Mouse (Mus musculus): ENCODE data around the gene Cdk5. TPM values are rescaled to one million over a fixed set of nuclear protein-coding genes. Genes with fewer than 3 reads are reported as not detected.

The Cdk5 gene
- 10 to 100 TPM; 22.4 to 26.1 TPM for total RNA-seq (2021)

- peak; percentile 98 for DNase-seq
Observed at GRCm38 (mm10) chr5:24423129-24424003, at the start of gene Cdk5, which contains the start of gene Slc4a2. Gene Cdk5, minus strand, starts transcription at chr5:24423530. Gene Slc4a2, plus strand, starts transcription at chr5:24423837.

- peak; percentile 86 for DNase-seq
Observed at GRCm38 (mm10) chr5:24470600-24470999, 47.3 kb upstream of the Cdk5 start.

GRCm38 (mm10) chr5:24466762-24467161 is 43.4 kb upstream of the Cdk5 start:
- no peak for DNase-seq

- DNase-seq: no peak
Observed at GRCm38 (mm10) chr5:24455613-24456012, 32.3 kb upstream of the Cdk5 start.

- no peak for DNase-seq
Observed at GRCm38 (mm10) chr5:24455076-24455475, 31.7 kb upstream of the Cdk5 start.

- no peak for DNase-seq
Observed at GRCm38 (mm10) chr5:24453985-24454303, 30.6 kb upstream of the Cdk5 start.

GRCm38 (mm10) chr5:24453283-24453984 is 30.1 kb upstream of the Cdk5 start:
- no peak for DNase-seq

GRCm38 (mm10) chr5:24452691-24453233 is 29.4 kb upstream of the Cdk5 start:
- peak; percentile 42 for DNase-seq

GRCm38 (mm10) chr5:24452030-24452690 is 28.8 kb upstream of the Cdk5 start, which contains the start of gene Agap3:
Gene Agap3, plus strand, starts transcription at chr5:24452177.
- peak; percentile 50 for DNase-seq

- peak; percentile 88 for DNase-seq
Observed at GRCm38 (mm10) chr5:24451264-24452029, 28.1 kb upstream of the Cdk5 start.

- DNase-seq: peak; percentile 80
Observed at GRCm38 (mm10) chr5:24447624-24448298, 24.4 kb upstream of the Cdk5 start, which contains the start of gene Tmub1. Gene Tmub1, minus strand, starts transcription at chr5:24447854.

- no peak for DNase-seq
Observed at GRCm38 (mm10) chr5:24446630-24447029, 23.3 kb upstream of the Cdk5 start.

- no peak for DNase-seq
Observed at GRCm38 (mm10) chr5:24445428-24446080, 22.2 kb upstream of the Cdk5 start.

- peak; percentile 96 for DNase-seq
Observed at GRCm38 (mm10) chr5:24444746-24445427, 21.6 kb upstream of the Cdk5 start, which contains the start of gene Fastk. Gene Fastk, minus strand, starts transcription at chr5:24445287.

GRCm38 (mm10) chr5:24443927-24444326 is 20.6 kb upstream of the Cdk5 start:
- DNase-seq: no peak

GRCm38 (mm10) chr5:24443204-24443603 is 19.9 kb upstream of the Cdk5 start:
- DNase-seq: no peak

- DNase-seq: no peak
Observed at GRCm38 (mm10) chr5:24442029-24442428, 18.7 kb upstream of the Cdk5 start.

GRCm38 (mm10) chr5:24441187-24441586 is 17.9 kb upstream of the Cdk5 start:
- no peak for DNase-seq

- no peak for DNase-seq
Observed at GRCm38 (mm10) chr5:24433993-24434392, 10.7 kb upstream of the Cdk5 start.

GRCm38 (mm10) chr5:24428596-24428995 is 5.3 kb upstream of the Cdk5 start:
- DNase-seq: no peak

Data from heart, postnatal 4 days (tissue).